Mouse (Mus musculus) MEL (cell line): ENCODE measurements around the gene Lrrc63. TPM values are rescaled to one million over a fixed set of nuclear protein-coding genes. Genes with fewer than 3 reads are reported as not detected.
A peak's percentile ranks its signal among the peaks of the same experiment; 100 is the strongest.

Experiments used
- DNase-seq: peaks from one replicate; pipeline ENCODE4 v3.0.0; 2011; ENCODE audit warnings: low read depth, low spot score
- H3K27ac ChIP-seq: 2 replicates; pipeline ENCODE4 v1.5.1; 2012; ENCODE audit warnings: low read depth, mild to moderate bottlenecking, control low read depth, low read length, moderate library complexity; ENCODE audit not compliant: control insufficient read depth
- H3K27me3 ChIP-seq, 2 experiments: fragments of 150-350 bp in 1 of 2; sonication (generic) in 1 of 2; 2 replicates each; pipeline ENCODE4 v1.6.1; 2012; ENCODE audit warnings: low read length in 2 of 2, mild to moderate bottlenecking in 2 of 2, improper control_type of control experiment in 1 of 2, moderate library complexity in 1 of 2; ENCODE audit not compliant: insufficient read depth in 2 of 2, control insufficient read depth in 1 of 2
- H3K36me3 ChIP-seq, 2 experiments: 2 replicates each; pipeline ENCODE4 v1.6.1; 2012 to 2014; ENCODE audit warnings: low read length in 2 of 2, improper control_type of control experiment in 1 of 2, inconsistent platforms in 1 of 2, mild to moderate bottlenecking in 1 of 2; ENCODE audit not compliant: insufficient read depth in 2 of 2, control insufficient read depth in 1 of 2
- H3K4me1 ChIP-seq, 2 experiments: fragments of 150-350 bp in 1 of 2; sonication (generic) in 1 of 2; 2 replicates each; pipeline ENCODE4 v1.6.1; 2012; ENCODE audit warnings: low read length in 2 of 2, improper control_type of control experiment in 1 of 2, mild to moderate bottlenecking in 1 of 2; ENCODE audit not compliant: insufficient read depth in 2 of 2, control insufficient read depth in 1 of 2
- H3K4me3 ChIP-seq, 2 experiments: fragments of 150-350 bp in 1 of 2; sonication (generic) in 1 of 2; 2 replicates each; pipeline ENCODE4 v1.5.1; 2012; ENCODE audit warnings: low read depth in 2 of 2, low read length in 2 of 2, mild to moderate bottlenecking in 2 of 2, moderate library complexity in 2 of 2, control low read depth in 1 of 2, improper control_type of control experiment in 1 of 2; ENCODE audit not compliant: control insufficient read depth in 1 of 2, insufficient read depth in 1 of 2
- H3K79me2 ChIP-seq: 2 replicates; pipeline ENCODE4 v1.6.1; 2012; ENCODE audit warnings: mild to moderate bottlenecking, low read length, moderate library complexity; ENCODE audit not compliant: control insufficient read depth, poor library complexity, insufficient read depth
- H3K9ac ChIP-seq: 2 replicates; pipeline ENCODE4 v1.6.1; 2012; ENCODE audit warnings: low read depth, mild to moderate bottlenecking, control low read depth, low read length, moderate library complexity; ENCODE audit not compliant: control insufficient read depth, poor library complexity, severe bottlenecking
- H3K9me3 ChIP-seq: fragments of 150-350 bp; sonication (generic); replicated peaks from 2 replicates; pipeline ENCODE4 v1.6.1; 2012; ENCODE audit warnings: mild to moderate bottlenecking, low read length, improper control_type of control experiment, moderate library complexity; ENCODE audit not compliant: insufficient read depth
- BHLHE40 ChIP-seq: IDR thresholded peaks from 2 replicates; pipeline ENCODE4 v1.6.1; 2012; ENCODE audit warnings: low read depth, mild to moderate bottlenecking, inconsistent platforms, low read length, improper control_type of control experiment, borderline replicate concordance
- CTCF ChIP-seq, 3 experiments: IDR thresholded peaks in 2 of 3; conservative IDR thresholded peaks in 1 of 3; 2 replicates each; pipeline ENCODE4 v1.5.1; 2011 to 2012; ENCODE audit warnings: low read length in 3 of 3, low read depth in 2 of 3, mild to moderate bottlenecking in 2 of 3, improper control_type of control experiment in 1 of 3, inconsistent platforms in 1 of 3, mixed read lengths in 1 of 3, moderate library complexity in 1 of 3; ENCODE audit not compliant: control insufficient read depth in 1 of 3, insufficient read depth in 1 of 3, poor library complexity in 1 of 3, severe bottlenecking in 1 of 3
- EP300 ChIP-seq, 2 experiments: IDR thresholded peaks; 2 replicates each; pipeline ENCODE4 v1.6.1; 2011; ENCODE audit warnings: improper control_type of control experiment in 2 of 2, low read length in 2 of 2, low read depth in 1 of 2, mild to moderate bottlenecking in 1 of 2
- GATA1 ChIP-seq: IDR thresholded peaks from 2 replicates; pipeline ENCODE4 v1.6.1; 2011; ENCODE audit warnings: low read depth, low read length, improper control_type of control experiment
- HCFC1 ChIP-seq: IDR thresholded peaks from 2 replicates; pipeline ENCODE4 v1.6.1; 2012; ENCODE audit warnings: low read depth, mild to moderate bottlenecking, inconsistent platforms, low read length, improper control_type of control experiment, moderate library complexity
- JUND ChIP-seq: IDR thresholded peaks from 2 replicates; pipeline ENCODE4 v1.6.1; 2011; ENCODE audit warnings: low read depth, mild to moderate bottlenecking, improper control_type of control experiment, low read length
- MAFK ChIP-seq: IDR thresholded peaks from 2 replicates; pipeline ENCODE4 v1.6.1; 2011; ENCODE audit warnings: low read depth, mild to moderate bottlenecking, low read length, improper control_type of control experiment, borderline replicate concordance
- MAX ChIP-seq: IDR thresholded peaks from 2 replicates; pipeline ENCODE4 v1.6.1; 2011; ENCODE audit warnings: low read length, improper control_type of control experiment
- MAZ ChIP-seq: IDR thresholded peaks from 2 replicates; pipeline ENCODE4 v1.6.1; 2012; ENCODE audit warnings: low read depth, mild to moderate bottlenecking, inconsistent platforms, low read length, improper control_type of control experiment
- MEF2A ChIP-seq: IDR thresholded peaks from 2 replicates; pipeline ENCODE4 v1.6.1; 2014; ENCODE audit warnings: low read depth, mild to moderate bottlenecking, inconsistent platforms, low read length, improper control_type of control experiment; ENCODE audit not compliant: poor library complexity, insufficient replicate concordance, severe bottlenecking; ENCODE audit errors: extremely low read depth
- MXI1 ChIP-seq: IDR thresholded peaks from 2 replicates; pipeline ENCODE4 v1.6.1; 2011; ENCODE audit warnings: mild to moderate bottlenecking, low read depth, low read length, improper control_type of control experiment
- MYB ChIP-seq: IDR thresholded peaks from 2 replicates; pipeline ENCODE4 v1.6.1; 2011; ENCODE audit warnings: mild to moderate bottlenecking, low read depth, low read length, improper control_type of control experiment
- NELFE ChIP-seq: IDR thresholded peaks from 2 replicates; pipeline ENCODE4 v1.6.1; 2011; ENCODE audit warnings: low read depth, low read length, improper control_type of control experiment
- NRF1 ChIP-seq: IDR thresholded peaks from 2 replicates; pipeline ENCODE4 v1.6.1; 2014; ENCODE audit warnings: low read depth, mild to moderate bottlenecking, inconsistent platforms, low read length, improper control_type of control experiment, moderate library complexity; ENCODE audit not compliant: poor library complexity, insufficient read depth, severe bottlenecking
- POLR2A ChIP-seq, 2 experiments: IDR thresholded peaks; 2 replicates each; pipeline ENCODE4 v1.6.1; 2011 to 2012; ENCODE audit warnings: low read length in 2 of 2, mild to moderate bottlenecking in 2 of 2, control low read depth in 1 of 2, improper control_type of control experiment in 1 of 2, low read depth in 1 of 2, moderate library complexity in 1 of 2; ENCODE audit not compliant: control insufficient read depth in 1 of 2, insufficient read depth in 1 of 2, poor library complexity in 1 of 2
- POLR2AphosphoS5 ChIP-seq: IDR thresholded peaks from 2 replicates; pipeline ENCODE4 v1.6.1; 2012; ENCODE audit warnings: low read depth, borderline replicate concordance, mild to moderate bottlenecking, inconsistent platforms, low read length, moderate library complexity, mixed read lengths
- RAD21 ChIP-seq: IDR thresholded peaks from 2 replicates; pipeline ENCODE4 v1.6.1; 2011; ENCODE audit warnings: mild to moderate bottlenecking, low read depth, low read length, improper control_type of control experiment
- RCOR1 ChIP-seq: IDR thresholded peaks from 2 replicates; pipeline ENCODE4 v1.6.1; 2012; ENCODE audit warnings: low read depth, mild to moderate bottlenecking, inconsistent platforms, low read length, improper control_type of control experiment
- SIN3A ChIP-seq: IDR thresholded peaks from 2 replicates; pipeline ENCODE4 v1.6.1; 2012; ENCODE audit warnings: low read length, improper control_type of control experiment, inconsistent platforms
- SMC3 ChIP-seq: IDR thresholded peaks from 2 replicates; pipeline ENCODE4 v1.6.1; 2011; ENCODE audit warnings: low read depth, low read length, improper control_type of control experiment
- TAL1 ChIP-seq: IDR thresholded peaks from 2 replicates; pipeline ENCODE4 v1.6.1; 2012; ENCODE audit warnings: mild to moderate bottlenecking, inconsistent platforms, low read length, moderate library complexity, mixed read lengths
- UBTF ChIP-seq: IDR thresholded peaks from 2 replicates; pipeline ENCODE4 v1.6.1; 2012; ENCODE audit warnings: low read depth, mild to moderate bottlenecking, inconsistent platforms, low read length, improper control_type of control experiment, moderate library complexity, borderline replicate concordance; ENCODE audit not compliant: insufficient read depth
- ZMIZ1 ChIP-seq: IDR thresholded peaks from 2 replicates; pipeline ENCODE4 v1.6.1; 2012; ENCODE audit warnings: low read depth, mild to moderate bottlenecking, inconsistent platforms, low read length, improper control_type of control experiment, moderate library complexity
- ZNF384 ChIP-seq: IDR thresholded peaks from 2 replicates; pipeline ENCODE4 v1.6.1; 2012; ENCODE audit warnings: low read depth, mild to moderate bottlenecking, inconsistent platforms, low read length, improper control_type of control experiment
- polyA plus RNA-seq, 2 experiments: library from polyadenylated mRNA; stranded (reverse) in 1 of 2; unstranded in 1 of 2; fragments of >175 nt in 1 of 2; fragments of >200 nt in 1 of 2; gene quantifications; 2 replicates each; pipeline versions ENCODE4 v1.2.1 to v1.2.4; 2012; ENCODE audit warnings: low replicate concordance in 2 of 2, low read depth in 1 of 2; ENCODE audit not compliant: insufficient read length in 2 of 2, insufficient read depth in 1 of 2, missing spikeins in 1 of 2
- total RNA-seq: library from RNA; depleted of rRNA; stranded (reverse); fragments of 300-350 nt; gene quantifications from 2 replicates; pipeline ENCODE4 v1.2.3, GENCODE M21; 2012

Gene Lrrc63
- total and polyA plus RNA-seq, 3 experiments = not detected

- TF ChIP-seq EP300 (IDR thresholded peaks at IDR 0.05; ENCODE audit: low read depth in 1 of 2, low read length in 2 of 2) = no peak
- no peak for TF ChIP-seq POLR2AphosphoS5
- no peak for TF ChIP-seq BHLHE40
- TF ChIP-seq HCFC1 = no peak
- no peak for TF ChIP-seq CTCF (IDR thresholded peaks at IDR 0.05 in 2 of 3, conservative IDR thresholded peaks at IDR 0.05 in 1 of 3; ENCODE audit: control insufficient read depth in 1 of 3, insufficient read depth in 1 of 3, low read depth in 2 of 3, low read length in 3 of 3, poor library complexity in 1 of 3, severe bottlenecking in 1 of 3)
- TF ChIP-seq SMC3 = no peak
- TF ChIP-seq JUND = no peak
- TF ChIP-seq NELFE = no peak
- TF ChIP-seq ZNF384 = no peak
- no peak for TF ChIP-seq MEF2A
- TF ChIP-seq MAX = no peak
- no peak for TF ChIP-seq RAD21
- TF ChIP-seq TAL1 = no peak
- no peak for TF ChIP-seq ZMIZ1
- TF ChIP-seq NRF1 = no peak
- Histone ChIP-seq H3K36me3 (no peaks in the 10 kb centered on the region), H3K27me3 (peaks cover 0 to 1% of the 10 kb centered on the region in 2 experiments; a peak in 1 of 4 replicates), H3K4me1 (no peaks in the 10 kb centered on the region), H3K79me2 (no peaks in the 10 kb centered on the region), H3K4me3 (no peak overlapping the region), H3K9me3 (no peaks in the 10 kb centered on the region), H3K9ac (no peak overlapping the region), H3K27ac (no peak overlapping the region)
- DNase-seq = peak; percentile 44
Observed at GRCm38 (mm10) chr14:75045184-75045583, 85.5 kb downstream of the Lrrc63 start.

- no peaks in the 10 kb centered on the region for H3K27me3 ChIP-seq
- DNase-seq = no peak
- no peak overlapping the region for H3K9ac ChIP-seq
- H3K9me3 ChIP-seq = no peaks in the 10 kb centered on the region
- H3K4me3 ChIP-seq = no peak overlapping the region
- H3K27ac ChIP-seq = no peak overlapping the region
- peaks cover 0 to 11% of the 10 kb centered on the region in 2 experiments; a peak in 2 of 4 replicates for H3K4me1 ChIP-seq
- H3K36me3 ChIP-seq = peaks cover 0 to 3% of the 10 kb centered on the region in 2 experiments; a peak in 1 of 4 replicates
- H3K79me2 ChIP-seq = no peaks in the 10 kb centered on the region
- TF ChIP-seq RAD21 (no peak), RCOR1 (no peak), GATA1 (no peak), MAX (no peak), POLR2A (IDR thresholded peaks at IDR 0.05; ENCODE audit: control insufficient read depth in 1 of 2, insufficient read depth in 1 of 2, low read depth in 1 of 2, low read length in 2 of 2, poor library complexity in 1 of 2) (no peak), NELFE (no peak), MAZ (no peak), MYB (no peak), ZMIZ1 (no peak), MAFK (no peak), MXI1 (no peak), UBTF (no peak), SIN3A (no peak)
Observed at GRCm38 (mm10) chr14:75035431-75035830, 95.2 kb downstream of the Lrrc63 start.
